Mouse (Mus musculus) urinary bladder, postnatal 4 days (tissue): ENCODE results near the gene Fscn1.

Experiments
- DNase-seq, 2 experiments: peaks; one replicate each; pipeline ENCODE4 v3.0.0; 2021 to 2022; ENCODE audit warnings: low spot score in 2 of 2

Gene Fscn1

DNA sequence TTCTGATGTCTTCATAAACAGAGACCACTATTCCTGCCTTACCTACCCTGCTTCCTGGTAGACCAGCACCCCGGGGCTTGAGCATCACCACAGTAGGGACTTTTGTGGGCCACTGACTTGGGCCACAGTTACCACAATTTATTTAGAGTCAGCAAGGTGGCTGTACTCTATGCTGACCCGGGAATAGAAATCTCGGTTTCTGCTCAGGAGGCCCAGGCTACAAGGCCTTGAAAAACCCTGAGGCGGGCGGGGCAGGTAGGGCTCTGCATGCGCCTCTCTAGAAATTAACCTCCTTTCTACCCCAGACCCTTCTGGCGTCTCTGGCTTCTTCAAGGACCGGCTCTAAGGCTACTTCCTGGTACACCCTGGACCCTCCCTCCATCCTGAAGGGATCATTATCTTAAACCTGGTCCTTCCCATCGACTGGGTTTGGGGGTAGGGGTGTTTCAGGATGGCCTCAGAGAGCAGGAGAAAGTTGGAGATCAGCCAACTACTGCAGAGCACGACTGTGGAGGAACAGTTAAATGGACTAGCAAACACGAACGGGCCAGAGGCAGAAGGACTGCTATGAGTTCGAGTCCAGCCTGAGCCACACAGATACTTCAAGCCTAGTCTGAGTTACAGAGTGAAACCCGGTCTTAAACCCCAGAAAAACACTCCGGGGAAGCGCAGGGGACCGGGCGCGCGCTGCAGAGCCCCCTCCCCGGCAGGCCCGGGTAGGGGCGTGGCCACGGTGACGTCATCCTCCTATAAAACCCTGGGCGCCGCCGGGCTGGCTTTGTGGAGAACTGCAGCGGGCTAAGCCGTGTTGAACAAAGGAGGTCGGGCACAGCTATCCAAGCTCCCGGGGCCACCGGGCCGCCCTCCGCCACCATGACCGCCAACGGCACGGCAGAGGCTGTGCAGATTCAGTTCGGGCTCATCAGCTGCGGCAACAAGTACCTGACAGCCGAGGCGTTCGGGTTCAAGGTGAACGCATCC, at the start of gene Fscn1:
Gene Fscn1 (plus strand): TSS at position 768 of the 981 bp plus-strand sequence.
- peak; percentile 89 to 95 for DNase-seq

DNA sequence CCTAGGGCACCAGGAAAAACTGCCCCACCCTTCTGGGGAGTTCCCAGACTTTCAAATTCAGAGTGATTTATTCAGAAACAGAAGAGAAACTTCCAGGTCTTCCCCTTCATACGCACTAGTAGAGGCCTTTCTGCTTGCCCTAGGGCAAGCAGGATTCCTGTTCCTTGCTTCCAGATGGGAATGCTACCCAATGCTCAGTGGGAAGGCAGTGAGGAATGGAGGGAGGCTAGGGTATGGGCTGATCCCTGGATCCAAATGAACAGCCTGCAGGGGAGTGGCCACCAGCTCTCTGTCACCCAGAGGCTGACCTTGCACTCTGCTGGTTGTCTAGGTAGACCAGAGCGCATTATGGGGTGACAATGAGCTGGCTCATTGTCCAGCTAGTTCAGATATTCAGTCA, 48.5 kb upstream of the Fscn1 start:
- no peak for DNase-seq

DNA sequence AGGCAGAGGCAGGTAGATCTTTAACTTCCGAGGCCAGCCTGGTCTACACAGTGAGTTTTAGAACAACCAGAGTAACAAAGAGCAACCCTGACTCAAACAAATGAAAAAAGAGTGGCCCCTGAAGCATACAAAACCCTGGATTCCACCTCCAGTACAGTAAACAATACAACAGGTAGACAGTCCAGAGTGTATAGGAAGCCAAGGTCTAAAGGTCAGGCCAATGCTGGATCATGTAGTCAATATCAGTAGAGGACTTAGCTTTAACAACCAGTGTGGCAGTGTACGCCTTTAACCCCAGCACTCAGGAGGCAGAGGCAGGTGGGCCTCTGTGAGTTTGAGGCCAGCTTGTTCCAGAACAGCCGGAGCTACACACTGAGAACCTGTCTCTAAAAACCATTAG, 47.8 kb upstream of the Fscn1 start:
- DNase-seq, result no peak

DNA sequence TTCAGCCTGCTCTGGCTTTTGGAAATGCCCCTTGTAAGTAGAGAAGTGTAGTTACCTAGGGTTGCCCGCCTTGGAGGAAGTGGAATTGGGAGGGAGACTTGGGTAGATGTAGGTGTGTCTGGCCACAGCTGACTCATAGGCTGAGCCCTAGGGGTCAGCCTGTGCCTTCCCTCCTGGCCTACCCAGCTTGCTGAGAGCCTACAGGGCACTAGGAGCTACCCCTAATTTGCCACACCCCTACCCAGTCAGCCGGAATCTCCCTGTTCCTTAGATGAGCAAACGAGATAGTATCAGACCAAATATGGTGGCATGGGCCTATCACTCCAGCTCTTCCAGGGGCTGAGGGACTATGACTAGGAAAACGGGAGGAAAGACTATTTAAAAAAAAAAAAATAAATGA, 47.4 kb upstream of the Fscn1 start:
- no peak for DNase-seq

DNA sequence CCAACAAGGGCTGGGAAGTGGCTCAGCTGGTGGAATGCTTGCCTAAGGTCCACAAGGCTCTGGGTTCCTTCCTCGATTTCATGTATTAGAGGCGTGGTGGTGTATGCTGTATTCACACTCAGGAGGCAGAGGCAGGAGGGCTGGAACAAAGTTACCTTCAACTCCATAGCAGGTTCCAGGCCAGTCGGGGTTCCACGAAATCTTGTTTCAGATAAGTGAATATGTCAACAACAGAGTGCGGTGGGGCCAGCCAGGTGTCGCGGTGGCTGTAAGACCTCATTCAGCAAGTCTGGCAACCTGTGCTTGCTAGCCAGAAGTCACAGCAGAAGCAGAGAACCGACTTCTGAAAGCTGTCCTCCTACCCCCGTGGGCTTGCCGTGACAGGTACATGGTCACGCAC, 44.9 kb upstream of the Fscn1 start:
- DNase-seq, result no peak

DNA sequence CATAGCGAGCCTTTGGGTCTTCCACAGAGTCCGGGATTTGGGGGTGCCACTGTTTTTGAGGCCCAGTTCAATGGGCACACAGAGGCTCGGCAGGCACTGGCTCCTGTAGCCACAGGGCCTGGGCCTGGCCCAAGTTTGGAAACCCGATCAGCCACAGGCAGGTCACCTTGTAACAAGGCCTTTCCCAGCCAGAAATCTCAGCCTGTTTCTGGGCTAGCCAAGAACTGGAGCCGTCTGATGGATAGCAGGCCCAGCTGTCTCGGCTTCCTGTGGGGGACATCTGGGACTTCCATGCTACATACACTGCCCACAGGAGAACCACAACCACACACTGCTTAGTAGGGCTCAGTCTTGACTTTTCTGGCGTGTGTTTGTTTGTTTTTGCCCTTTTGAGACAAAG, 43.5 kb upstream of the Fscn1 start:
- DNase-seq, result no peak

DNA sequence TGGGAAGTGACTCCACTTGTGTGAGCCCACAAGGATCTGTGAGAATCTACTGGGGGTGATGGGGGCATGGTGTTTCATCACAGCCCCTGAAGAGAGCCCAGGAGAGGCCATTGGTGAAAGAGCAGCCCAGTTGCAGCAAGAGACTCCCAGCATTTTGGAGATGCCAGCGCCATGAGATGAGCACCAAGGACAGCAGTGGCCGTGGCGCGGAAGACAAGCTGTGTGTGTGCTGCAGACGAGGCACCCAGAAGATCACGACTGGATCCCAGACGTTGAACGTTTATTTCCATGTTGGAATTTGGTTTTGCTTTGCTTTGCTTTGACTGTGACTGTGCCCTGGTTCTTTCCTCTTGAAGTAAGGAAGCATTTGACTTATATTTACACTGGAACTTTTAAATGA, 42.7 kb upstream of the Fscn1 start:
- no peak for DNase-seq

DNA sequence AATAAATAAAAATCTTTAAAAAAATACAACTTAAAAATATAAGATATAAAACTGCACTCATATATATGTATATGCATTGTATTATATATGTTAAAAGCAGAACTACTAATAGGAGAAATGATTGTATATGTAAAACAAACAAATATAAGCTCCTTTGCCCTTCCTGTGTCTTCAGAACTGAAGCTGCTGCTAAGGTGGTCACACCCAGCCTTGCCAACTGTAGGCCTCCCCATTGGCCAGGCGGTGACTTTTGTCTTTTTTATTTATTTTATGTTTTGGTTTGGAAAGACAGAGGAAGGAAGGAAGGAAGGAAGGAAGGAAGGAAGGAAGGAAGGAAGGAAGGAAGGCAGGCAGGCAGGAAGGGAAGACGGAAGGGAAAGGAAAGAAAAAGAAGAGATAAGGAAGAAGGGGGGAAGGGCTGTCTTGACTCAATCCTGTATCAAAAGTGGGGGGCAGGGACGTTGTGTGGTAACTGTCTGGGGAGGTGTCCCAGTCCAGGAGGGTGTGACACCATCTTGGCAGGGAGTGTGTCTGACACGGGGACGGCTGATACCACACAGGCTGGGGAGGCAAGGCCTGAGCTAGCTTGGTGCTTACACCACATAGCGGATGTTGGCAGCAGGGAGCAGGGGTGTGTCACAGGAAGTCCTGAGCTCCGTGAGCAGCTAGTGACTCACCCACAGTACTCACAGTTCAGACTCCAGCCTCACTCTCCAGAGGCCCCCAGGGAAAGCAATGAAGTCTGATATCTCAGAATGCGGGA, 39.7 kb upstream of the Fscn1 start:
- DNase-seq, result peak; percentile 73 to 78

DNA sequence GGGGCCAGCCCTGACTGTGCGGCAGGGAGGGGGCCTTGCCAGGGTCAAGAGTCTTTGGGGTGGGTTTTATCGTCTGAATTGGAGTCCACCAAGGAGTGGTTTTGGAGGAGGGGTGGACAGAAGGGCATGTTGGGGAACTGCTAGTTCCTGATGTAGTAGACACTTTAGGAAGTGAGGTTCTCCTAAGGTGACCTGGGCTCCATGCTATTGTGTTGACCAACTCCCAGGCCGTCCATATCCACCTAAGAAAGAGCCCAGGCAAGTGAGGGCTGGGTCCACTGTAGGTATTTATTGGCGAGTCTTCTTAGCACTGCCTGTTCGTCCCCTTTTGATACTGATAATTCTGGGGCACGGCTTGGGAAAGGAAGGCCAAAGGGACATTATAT, 39.1 kb upstream of the Fscn1 start:
- DNase-seq, result no peak

DNA sequence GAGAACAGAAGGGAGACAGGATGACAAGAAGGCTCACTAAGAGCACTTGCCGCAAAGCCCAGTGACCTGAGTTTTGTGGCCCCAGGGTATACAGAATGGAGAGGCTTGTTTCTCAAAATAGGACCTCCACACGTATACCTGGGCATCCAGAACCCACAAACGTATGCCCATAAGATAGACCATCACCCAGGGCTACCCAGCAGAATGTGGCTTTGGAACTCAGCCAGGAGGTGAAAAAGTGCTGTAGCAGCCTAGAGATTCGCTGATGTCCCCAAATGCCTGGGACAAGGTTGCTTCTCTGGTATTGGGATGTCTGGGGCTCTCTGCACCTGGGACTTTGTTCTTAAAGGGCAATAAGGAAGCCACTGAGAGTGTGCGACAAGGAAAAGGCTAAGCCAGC, 37.9 kb upstream of the Fscn1 start:
- no peak for DNase-seq

DNA sequence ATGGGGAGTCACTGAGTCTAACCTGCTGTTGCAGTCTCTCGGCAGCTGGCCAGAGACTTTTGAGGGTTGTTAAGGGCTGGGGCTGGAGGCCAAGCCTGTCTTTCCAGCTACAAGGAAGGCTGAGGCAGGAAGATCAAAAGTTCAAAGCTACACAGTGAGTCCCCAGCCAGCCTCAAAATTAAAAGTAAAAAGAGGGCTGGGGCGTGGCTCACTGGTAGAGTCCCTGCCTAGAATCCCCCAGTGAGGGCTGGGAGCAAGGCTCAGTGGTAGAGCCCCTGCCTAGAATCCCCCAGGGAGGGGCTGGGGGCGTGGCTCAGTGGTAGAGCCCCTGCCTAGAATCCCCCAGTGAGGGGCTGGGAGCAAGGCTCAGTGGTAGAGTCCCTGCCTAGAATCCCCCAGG, 36.4 kb upstream of the Fscn1 start:
- no peak for DNase-seq

DNA sequence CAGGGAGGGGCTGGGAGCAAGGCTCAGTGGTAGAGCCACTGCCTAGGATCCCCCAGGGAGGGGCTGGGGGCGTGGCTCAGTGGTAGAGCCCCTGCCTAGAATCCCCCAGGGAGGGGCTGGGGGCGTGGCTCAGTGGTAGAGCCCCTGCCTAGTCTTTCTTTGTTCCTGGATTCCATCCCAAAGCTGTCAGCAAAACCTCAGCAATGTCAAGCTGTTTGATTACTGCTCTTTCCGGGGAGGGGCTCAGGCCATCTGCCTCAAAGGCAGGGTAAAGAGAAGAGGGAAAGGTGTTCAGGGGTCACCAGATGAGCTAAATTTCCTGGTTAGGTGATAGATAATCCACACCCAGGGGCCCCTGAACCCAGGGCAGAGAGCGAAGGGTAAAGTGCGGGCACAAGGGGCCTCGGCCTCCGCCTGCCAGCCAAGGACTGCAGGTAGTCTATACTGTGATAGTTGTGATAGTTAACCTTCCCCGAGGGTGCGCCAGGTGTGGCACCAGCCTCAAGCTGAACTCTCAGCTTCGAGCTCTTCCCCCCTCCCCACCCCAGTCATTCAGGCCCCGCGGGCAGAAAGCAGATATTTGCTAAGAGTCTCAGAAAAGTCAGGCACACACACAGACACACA, 35.7 kb upstream of the Fscn1 start:
- DNase-seq, result no peak

DNA sequence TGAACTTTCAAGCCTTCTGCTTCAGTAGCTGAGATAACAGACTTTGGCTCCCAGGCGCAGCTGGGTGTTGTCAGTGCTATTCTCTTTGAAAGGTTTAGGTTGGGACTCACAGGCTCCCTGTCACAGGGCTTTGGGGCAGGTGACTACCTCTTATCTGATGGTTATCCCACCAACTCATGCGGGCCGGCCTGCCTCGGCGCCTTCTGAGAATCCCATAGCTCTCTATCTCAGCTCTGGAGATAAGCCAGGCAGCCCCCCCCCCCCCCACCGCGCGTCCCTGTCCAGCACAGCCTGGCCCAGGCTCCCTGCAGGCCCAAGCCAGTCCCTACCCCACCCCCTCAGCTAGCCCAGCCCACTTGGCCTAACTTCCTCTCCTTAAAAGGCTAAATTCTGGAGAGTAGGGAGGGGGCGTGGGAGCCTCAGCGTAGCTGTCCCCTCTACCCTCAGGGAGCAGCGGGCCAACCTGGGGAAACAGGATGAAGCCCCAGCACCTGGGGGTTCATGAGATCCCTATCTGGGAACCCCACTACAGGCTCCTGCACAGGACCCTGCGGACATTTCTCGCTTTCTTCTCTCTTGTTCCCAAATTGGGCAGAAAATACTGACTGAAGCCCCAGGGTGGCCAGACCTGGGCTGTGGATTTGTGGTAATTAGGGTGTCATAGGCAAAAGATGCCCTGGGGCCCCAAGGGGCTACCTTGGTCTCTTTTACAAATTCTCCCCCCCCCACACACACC, 33.8 kb upstream of the Fscn1 start:
- DNase-seq, result peak; percentile 69 to 74

DNA sequence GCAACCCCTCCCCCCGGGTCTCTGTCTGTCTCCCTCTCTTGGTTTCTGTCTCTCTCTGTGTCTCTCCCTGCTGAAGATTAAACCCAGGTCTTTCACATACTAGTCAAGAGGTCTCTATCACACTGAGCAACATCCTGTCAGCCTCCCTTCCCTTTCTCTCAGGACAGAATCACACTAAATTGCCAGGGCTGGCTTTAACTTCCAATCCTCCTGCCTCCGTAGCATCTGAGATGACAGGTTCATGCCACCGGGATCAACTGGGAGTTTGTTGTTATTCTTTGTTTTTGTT, 33.3 kb upstream of the Fscn1 start:
- DNase-seq, result no peak

DNA sequence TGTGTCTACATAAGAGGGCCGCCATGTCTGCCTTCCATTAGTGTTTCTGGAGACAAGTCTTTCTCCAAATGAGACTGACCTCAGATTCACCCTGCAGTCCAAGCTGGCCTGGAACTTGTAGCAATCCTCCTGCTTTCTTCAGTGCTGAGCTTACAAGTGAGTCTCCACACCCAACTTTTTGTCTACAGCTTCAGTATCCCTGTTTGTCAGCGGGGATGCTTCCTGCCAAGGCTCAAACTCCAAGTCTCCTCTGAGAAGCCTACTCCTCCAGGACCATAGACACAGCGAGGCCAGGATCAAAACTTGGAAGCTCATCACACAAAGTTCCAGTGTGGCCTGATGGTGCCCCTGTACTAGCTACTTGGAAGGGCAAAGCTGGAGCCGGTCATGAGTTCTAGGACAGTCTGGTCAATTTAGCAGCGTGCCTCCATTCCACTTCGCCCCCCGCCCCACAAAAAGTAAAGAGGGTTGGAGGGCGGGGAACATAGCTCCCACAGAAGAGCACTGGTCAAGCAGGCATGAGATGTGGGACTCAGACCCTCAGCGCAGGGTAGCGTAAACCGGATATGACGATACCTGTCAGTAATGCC, 32.7 kb upstream of the Fscn1 start:
- no peak for DNase-seq

DNA sequence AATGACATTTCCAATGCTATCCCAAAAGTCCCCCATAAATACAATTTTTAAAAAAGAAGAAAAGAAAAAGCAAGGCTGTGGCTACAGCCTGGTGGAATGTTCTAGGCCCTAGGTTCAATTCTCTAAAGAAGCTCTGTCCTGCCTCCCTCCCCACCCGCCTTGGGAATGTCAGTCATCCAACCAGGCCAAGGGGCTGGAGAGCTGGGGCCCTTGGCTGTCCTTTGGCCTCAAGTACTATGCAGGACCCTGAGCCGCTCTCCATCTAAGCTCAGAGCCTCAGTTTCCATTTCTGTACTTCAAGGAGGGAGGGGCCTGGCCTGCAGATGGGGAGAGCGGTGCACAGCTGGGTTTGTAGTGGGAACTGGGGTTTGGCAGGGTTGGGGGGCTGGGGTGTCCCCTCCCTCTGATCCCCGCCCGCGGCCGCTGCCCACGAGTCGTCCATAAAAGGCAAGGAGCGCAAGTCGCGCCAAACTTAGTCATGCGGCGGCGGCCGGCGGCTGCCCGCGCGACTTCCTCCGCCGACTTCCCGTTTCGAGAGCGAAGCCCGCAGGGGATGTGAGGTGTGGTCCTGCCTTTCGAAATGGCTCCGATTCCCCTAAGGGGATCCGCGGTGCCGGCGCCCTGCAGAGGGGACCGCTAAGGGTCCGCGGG, 31.3 kb upstream of the Fscn1 start:
- DNase-seq, result peak; percentile 77 to 81

DNA sequence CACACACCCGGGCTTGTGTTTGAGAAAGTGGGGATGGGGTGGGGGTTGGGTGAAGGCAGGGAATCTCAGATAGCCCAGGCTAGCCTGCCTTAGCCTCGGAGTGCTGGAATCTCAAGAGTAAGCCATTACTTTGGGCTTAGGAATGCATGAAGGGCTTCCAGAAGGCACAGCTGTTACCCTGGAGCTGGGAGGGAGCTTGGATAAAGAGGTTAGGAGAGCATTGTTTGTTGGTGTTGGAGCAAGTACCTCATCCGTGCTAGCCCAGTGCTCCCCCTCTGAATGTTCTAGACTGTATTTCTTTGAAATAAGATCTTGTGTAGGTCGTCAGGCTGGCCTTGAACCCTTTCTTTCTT, 30.8 kb upstream of the Fscn1 start:
- no peak for DNase-seq

DNA sequence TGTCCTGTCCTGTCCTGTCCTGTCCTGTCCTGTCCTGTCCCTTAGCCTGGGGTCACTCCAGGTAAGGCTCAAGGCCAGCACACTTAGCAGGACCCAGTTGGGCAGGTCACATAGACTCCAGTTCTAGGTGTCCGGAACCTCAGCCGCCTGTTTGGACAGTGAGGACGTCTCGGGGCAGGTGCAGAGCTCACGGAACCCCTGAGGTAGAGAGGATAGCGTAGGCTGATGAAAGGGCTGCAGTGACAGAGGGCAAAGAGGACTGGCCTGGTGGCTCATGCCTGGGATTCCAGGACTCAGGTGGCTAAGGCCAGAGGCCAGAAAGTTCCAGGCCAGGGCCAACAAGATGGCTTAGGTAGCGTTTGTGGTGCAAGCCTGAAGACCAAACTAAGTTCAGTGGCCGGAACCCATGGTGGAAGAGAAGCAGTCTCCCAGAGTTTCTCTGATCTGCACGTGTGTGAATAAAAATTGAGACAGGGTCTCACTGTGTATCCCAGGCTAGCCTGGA, 28.9 kb upstream of the Fscn1 start:
- DNase-seq, result no peak

DNA sequence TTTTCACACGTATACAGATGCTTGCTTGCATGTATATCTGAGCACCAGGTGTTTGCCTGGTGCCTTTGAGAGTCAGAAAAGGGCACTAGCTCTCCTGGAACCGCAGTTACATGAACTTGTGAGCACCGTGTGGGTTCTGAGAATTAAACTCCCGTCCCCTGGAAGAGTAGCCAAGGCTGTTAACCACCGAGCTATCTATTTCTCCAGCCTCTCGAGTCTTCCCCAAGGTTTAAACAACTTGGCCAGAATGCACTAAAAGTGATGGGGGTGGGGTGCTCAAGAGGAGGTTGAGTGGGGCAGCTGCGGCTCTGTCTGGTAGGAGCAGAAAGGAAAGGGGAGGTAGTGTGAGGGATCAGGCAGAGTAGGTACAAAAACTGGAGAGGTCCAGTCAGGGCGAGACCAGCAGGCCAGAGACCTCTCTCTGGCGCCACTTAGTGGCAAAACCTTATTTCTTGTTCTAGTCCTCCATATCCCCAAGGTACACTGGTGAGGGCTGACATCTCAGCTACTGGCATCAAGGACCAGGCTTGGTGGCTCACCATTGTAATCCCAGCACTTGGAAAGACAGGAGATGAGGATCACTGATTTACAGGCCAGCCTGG, 28.0 kb upstream of the Fscn1 start:
- peak in 1 of 2 experiments; percentile 67 for DNase-seq

DNA sequence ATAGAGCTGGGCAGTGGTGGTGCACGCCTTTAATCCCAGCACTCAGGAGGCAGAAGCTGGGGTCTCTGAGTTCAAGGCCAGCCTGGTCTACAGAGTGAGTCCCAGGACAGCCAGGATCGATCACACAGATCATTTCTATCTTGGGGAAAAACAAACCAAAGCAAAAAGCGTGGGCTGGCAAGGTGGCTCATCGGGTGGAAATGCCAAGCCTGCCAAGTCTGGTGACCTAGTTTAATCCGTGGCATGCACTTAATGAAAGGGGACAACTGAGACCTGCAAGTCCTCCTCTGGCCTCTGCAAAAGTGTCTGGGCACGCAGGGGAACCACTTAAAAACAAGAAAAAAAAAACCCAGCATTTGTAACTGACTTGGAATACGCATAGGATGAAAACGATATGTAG, 27.4 kb upstream of the Fscn1 start:
- no peak for DNase-seq
